Mouse (Mus musculus) T-helper 2 cell (primary cell): ENCODE data around the gene Olfr1219.

ENCODE experiments used
- in situ Hi-C: fragments of 300-600 bp; cut with MboI, MseI; formaldehyde crosslinking; loops from one replicate; pipeline ENCODE4 v1.15.1; 2025; ENCODE audit warnings: high pct_unique_total_duplicates

The Olfr1219 gene

GRCm38 (mm10) chr2:89083413-89083812, at the start of gene Olfr1219:
Gene Olfr1219, minus strand, starts transcription at chr2:89083513.
- in situ Hi-C loops: no loop called here

DNA sequence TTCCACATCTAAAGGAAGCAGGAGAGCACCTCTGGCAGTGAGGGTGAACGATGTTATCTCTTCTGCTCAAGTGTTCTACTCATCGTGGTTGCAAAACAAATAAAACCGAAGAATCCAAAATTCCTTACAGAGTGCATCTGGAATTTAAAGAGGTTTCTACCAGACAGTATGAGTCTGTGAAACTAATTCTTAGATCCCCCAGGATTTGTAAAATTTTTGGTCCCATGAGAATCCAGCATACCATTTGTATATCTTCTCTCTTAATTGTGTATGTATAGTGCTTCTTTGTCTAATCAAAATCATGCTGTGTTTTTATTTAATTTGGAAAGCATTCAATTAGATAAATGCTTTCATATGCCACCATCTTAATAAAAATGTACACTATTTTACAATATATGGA, 49.6 kb upstream of the Olfr1219 start, which contains the start of gene Olfr1222:
Olfr1222 (minus strand) TSS at position 101 of the 400 bp plus-strand sequence.
- in situ Hi-C loops: no loop called here

- in situ Hi-C loops: no loop called here
These were observed 33.9 kb upstream of the Olfr1219 start, which contains the start of gene Olfr1221 for GRCm38 (mm10) chr2:89117183-89117582. Gene Olfr1221, minus strand, starts transcription at chr2:89117283.

DNA sequence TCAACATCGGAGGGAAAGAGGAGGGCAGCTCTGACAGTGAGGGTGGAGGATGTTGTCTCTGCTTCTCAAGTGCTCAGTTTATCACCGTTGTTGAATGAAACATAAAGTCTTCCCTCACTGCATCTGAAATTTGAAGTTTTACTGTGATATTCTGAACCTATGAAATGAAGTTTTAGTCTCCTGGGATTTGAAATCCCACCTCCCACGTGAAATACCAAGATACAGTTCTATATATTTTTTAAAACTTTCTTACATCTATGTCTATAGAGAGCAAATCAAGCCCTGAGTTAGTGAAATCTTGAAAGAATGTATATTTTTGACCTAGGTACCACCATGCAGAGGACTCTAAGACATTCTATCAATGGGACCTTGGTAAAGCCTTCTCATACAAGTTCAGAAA, 23.4 kb upstream of the Olfr1219 start, which contains the start of gene Olfr1220:
Olfr1220 (minus strand) TSS at position 101 of the 400 bp plus-strand sequence.
- in situ Hi-C loops: no loop called here

GRCm38 (mm10) chr2:89105651-89106050, 22.3 kb upstream of the Olfr1219 start:
- in situ Hi-C loops: no loop called here

DNA sequence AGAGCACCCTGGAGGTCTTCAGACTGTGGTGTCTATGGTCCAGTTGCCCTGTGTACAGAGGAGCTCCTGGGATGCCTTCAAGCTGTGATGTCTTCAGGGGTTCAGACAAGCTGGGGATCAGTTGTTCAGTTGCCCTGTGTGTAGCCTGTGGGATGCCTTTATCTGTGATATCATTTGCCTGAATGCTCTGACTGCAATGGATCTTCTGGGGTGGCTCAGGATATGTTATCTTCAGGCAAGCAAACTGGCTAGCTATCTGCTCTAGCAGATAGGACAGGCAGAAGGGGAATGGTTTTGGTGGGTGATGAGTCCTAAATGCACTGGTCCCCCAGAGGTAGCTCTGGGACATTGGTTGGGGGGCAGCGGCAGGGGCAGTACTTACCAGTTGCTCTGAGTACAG, 10.5 kb upstream of the Olfr1219 start:
- in situ Hi-C loops: no loop called here

- in situ Hi-C loops: no loop called here
These were observed 1.8 kb downstream of the Olfr1219 start for GRCm38 (mm10) chr2:89081487-89081886.

GRCm38 (mm10) chr2:89061087-89061486, 22.2 kb downstream of the Olfr1219 start, which contains the start of gene Olfr1218:
Gene Olfr1218, minus strand, starts transcription at chr2:89061187.
- in situ Hi-C loops: no loop called here

DNA sequence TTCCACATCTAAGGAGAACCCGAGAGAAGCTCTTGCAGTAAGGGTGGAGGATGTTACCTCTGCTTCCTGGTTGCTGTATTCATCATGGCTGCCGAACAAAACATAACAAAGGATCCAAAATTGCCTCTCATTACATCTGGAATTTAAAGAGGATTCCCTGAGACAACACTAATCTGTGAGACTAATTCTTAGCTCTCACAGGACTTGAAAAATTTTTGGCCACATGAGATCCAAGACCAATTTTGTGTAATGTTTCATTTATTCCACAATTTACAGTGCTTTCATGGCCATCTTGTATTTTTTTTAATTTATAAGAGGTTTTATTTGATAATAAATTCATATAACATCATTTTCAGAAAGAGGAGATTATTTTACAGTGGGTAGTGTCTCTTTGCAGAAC, 51.3 kb downstream of the Olfr1219 start, which contains the start of gene Olfr1217:
Olfr1217 (minus strand) TSS at position 101 of the 400 bp plus-strand sequence.
- in situ Hi-C loops: no loop called here
